ENCODE assay signal across 22 mouse cellular contexts in the genomic region with DNA sequence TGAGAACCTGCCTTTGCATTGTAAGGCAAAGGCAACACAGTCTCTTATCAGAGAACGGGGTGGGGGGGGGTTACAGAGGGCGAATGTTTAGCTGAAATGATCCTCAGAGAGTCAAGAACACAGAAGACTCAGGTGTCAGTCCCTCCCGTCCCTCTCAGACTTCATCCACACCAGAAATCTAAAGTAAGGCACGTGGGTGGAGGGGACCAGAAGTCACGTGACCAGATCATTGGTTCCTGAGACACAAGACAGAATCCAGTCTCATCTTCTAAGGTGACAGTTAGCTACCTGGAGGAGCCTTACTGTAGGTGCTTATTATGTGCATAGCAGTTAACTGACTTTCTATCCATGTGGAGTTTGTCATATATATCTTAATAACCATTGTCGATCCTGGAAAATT.
A peak's percentile ranks its signal among the peaks of the same experiment; 100 is the strongest.
DNase-seq lines count a peak whose midpoint lies in the region; ATAC-seq and TF ChIP-seq lines count a peak whose summit lies in the region.
"Had no signal": no experiment of that assay in that cellular context is flagged by ENCODE, and none has a peak within 500 bp of the region (broad histone marks: within the 10 kb centered on the region; RNA-seq: fewer than 3 reads in every experiment).

No protein-coding gene starts in this region.

- H3K27me3 ChIP-seq in C2C12 (ENCODE audit: control insufficient read depth, insufficient read depth, insufficient read length), result no peaks in the 10 kb centered on the region
- no peaks in the 10 kb centered on the region for H3K27me3 ChIP-seq in myocyte (ENCODE audit: control insufficient read depth, insufficient read depth, insufficient read length)
- H3K27me3 ChIP-seq in midbrain, embryonic 13.5 days, result no peaks in the 10 kb centered on the region
- H3K27me3 ChIP-seq: CH12.LX had no signal

- no peak overlapping the region for H3K27ac ChIP-seq in midbrain, embryonic 13.5 days

- ATAC-seq in midbrain, embryonic 13.5 days, result no peak
- ATAC-seq: activated CD4-positive, CD25-positive, alpha-beta regulatory T cell, adult 4 months; CD4-positive, CD25-positive, alpha-beta regulatory T cell, adult 4 months; Patski had no signal

- H3ac ChIP-seq in C2C12 (ENCODE audit: control insufficient read depth, insufficient read length, low read depth) (no peak overlapping the region), myocyte (ENCODE audit: control insufficient read depth, insufficient read length) (no peak overlapping the region)

- 0 out of 2 replicates have a peak, but pooled peaks cover 3% of the 10 kb centered on the region for H3K4me1 ChIP-seq in midbrain, embryonic 13.5 days (replicated peaks)

- H3K79me3 ChIP-seq in C2C12 (ENCODE audit: low read depth), result no peaks in the 10 kb centered on the region

- 71% methylated on average over 6 of the region's 6 CpGs for WGBS in midbrain, embryonic 13.5 days

- no peak overlapping the region for H3K9ac ChIP-seq in midbrain, embryonic 13.5 days (replicated peaks)

- no peak overlapping the region for H3K4me2 ChIP-seq in myocyte (ENCODE audit: low read depth)
- no peak overlapping the region for H3K4me2 ChIP-seq in midbrain, embryonic 13.5 days (replicated peaks)

- H3K36me3 ChIP-seq in C2C12 (ENCODE audit: control insufficient read depth, insufficient read depth), result no peaks in the 10 kb centered on the region
- H3K36me3 ChIP-seq in myocyte (ENCODE audit: control insufficient read depth, insufficient read depth), result no peaks in the 10 kb centered on the region
- no peaks in the 10 kb centered on the region for H3K36me3 ChIP-seq in midbrain, embryonic 13.5 days
- H3K36me3 ChIP-seq: G1E had no signal

- no peaks in the 10 kb centered on the region for H3K79me2 ChIP-seq in C2C12 (ENCODE audit: control insufficient read depth, insufficient read depth)
- no peaks in the 10 kb centered on the region for H3K79me2 ChIP-seq in myocyte (ENCODE audit: control insufficient read depth, insufficient read depth)

- no peak overlapping the region for H3K4me3 ChIP-seq in C2C12 (ENCODE audit: insufficient read depth, poor library complexity, severe bottlenecking)
- H3K4me3 ChIP-seq in myocyte, result no peak overlapping the region
- H3K4me3 ChIP-seq in midbrain, embryonic 13.5 days (replicated peaks), result no peak overlapping the region

- TF ChIP-seq POLR2A in myocyte (IDR thresholded peaks at IDR 0.05; ENCODE audit: insufficient read length, low read depth), result no peak

- no peak for TF ChIP-seq CTCF in C2C12 (IDR thresholded peaks at IDR 0.05; ENCODE audit: control insufficient read depth, insufficient read depth, insufficient read length)

- peak; percentile 64 for DNase-seq in heart, adult 11 months
- no peak for DNase-seq in heart, adult 18-20 months
- no peak for DNase-seq in layer of hippocampus, postnatal 14 days (ENCODE audit: low spot score in 2 of 2)
- DNase-seq: adrenal gland, adult 2 months; adrenal gland, adult 8-10 months; adrenal gland, postnatal 10 days; adrenal gland, postnatal 14 days; adrenal gland, postnatal 25 days; adrenal gland, postnatal 36 days; B cell, adult 2 months; cerebellum, adult 11 months; cerebellum, adult 11-12 months; cerebellum, adult 18-20 months; cerebellum, adult 2 months had no signal

- H3K9me3 ChIP-seq in midbrain, embryonic 13.5 days, result no peaks in the 10 kb centered on the region

TF ChIP-seq in C2C12, 6 proteins besides CTCF, POLR2A, EP300 and RAD21:
- TF ChIP-seq FOSL1 (IDR thresholded peaks at IDR 0.05; ENCODE audit: insufficient read depth, low read length, poor library complexity, severe bottlenecking) (no peak), CEBPB (IDR thresholded peaks at IDR 0.05; ENCODE audit: low read depth) (no peak), MAX (IDR thresholded peaks at IDR 0.05) (no peak), MYOD1 (IDR thresholded peaks at IDR 0.05; ENCODE audit: control insufficient read depth, insufficient read length, low read depth) (no peak), MYOG (IDR thresholded peaks at IDR 0.05; ENCODE audit: control insufficient read depth, extremely low read depth, insufficient read length) (no peak), USF1 (IDR thresholded peaks at IDR 0.05; ENCODE audit: low read depth) (peak; percentile 71)

TF ChIP-seq in myocyte, 11 proteins besides CTCF, POLR2A, EP300 and RAD21:
- TF ChIP-seq USF1 (IDR thresholded peaks at IDR 0.05; ENCODE audit: low read depth) (peak; percentile 11), CEBPB (IDR thresholded peaks at IDR 0.05; ENCODE audit: insufficient read depth, poor library complexity, severe bottlenecking) (no peak), TCF3 (IDR thresholded peaks at IDR 0.05; ENCODE audit: insufficient read length, low read depth) (no peak), MYOD1 (IDR thresholded peaks at IDR 0.05; ENCODE audit: control insufficient read depth in 1 of 3, insufficient read length in 2 of 3, low read depth in 2 of 3) (no peak)
